Mouse (Mus musculus) c-Kit-negative CD71-positive TER-119-positive erythroid progenitor cells, embryonic 14.5 days (primary cell): ENCODE measurements around the gene Cdc20.

Experiments used
- DNase-seq: peaks from one replicate; pipeline ENCODE4 v3.0.0-alpha.2; 2013; ENCODE audit warnings: low read depth, low spot score

The Cdc20 gene

DNA sequence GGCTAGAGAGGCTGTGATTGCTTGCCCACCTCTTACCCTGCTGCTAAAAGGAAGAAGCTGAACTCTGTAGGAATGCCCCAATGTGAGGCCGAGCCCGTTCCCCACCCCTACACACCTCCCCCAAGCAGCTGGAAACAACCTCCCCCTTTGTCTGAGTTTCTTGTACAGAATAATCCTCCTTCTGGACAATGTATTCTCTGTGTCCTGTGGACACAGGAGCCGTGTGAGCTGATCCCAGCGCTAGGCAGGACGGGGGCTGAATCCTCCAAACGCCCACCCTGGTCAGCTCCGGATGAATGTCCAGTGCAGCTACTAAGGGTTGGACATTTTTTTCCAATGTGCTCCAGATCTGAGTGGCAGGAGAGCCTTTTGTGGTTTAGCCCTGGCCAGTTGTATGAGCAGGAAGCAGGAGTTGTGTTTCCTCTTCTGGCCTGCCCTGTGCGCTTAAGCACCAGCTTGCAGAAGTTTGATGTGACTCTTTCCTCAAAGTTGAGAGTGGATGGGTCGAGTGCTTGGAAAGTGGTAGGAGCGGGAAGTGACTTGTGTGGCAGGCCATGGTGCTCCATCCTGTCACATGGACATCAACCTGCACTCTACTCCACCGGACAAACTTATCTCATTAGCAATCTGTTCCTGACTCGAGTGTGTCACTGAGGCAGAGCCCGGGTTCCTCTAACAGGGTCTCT, 19.9 kb downstream of the Cdc20 start:
- no peak for DNase-seq

DNA sequence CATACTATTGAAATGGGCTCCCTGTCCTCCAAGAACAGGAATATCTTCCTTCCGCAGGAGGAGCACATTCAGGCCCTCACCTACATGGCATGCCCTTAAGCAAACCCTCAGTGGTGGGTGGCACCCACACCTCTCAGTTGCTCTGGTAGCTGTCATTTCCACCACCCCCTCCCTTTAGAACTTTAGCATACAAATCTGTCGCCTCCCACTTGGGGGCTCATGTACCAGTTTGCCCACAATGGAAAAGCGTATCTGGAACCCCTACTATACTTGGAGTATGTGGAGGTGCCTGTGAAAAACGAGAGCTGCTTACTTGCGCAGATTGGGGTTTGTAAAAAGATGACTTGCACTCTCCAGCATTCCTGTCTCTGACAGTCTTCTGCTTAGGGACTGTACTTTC, 20.8 kb downstream of the Cdc20 start:
- DNase-seq, result no peak

DNA sequence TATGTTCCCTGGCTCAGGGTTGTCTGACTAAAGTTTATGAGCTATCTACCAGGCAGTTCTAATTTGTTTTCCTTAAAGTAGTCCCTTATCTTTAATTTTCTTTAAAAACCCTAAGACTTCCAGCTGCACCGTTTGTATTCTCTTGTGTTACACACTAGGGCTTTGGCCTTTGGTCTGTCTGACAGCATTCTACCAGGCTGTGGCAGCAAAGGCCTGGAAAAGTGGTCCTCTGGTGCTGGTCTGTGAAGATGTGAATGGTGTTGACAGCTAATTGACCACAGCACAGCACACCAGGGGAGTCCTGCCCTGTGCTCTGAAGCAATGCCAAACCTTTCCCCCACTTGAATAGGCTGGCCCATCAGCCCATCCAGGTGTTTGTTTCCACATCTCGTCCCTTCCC, 21.4 kb downstream of the Cdc20 start:
- no peak for DNase-seq

DNA sequence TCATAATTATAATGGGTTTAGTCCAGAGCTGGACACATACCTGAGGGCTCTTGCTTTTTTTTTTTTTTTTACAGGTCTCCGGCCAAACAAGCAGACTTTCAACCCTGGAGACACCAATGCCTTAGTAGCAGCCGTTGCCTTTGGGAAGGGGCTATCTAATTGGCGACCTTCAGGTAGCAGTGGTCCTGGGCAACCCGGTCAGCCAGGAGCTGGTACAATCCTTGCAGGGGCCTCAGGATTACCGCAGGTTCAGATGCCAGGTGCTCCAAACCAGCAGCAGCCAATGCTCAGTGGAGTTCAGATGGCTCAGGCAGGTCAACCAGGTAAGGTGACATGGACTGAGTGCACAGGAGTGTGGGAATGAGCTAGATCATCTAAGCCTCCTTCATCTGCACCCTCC, 23.6 kb downstream of the Cdc20 start:
- DNase-seq, result no peak

DNA sequence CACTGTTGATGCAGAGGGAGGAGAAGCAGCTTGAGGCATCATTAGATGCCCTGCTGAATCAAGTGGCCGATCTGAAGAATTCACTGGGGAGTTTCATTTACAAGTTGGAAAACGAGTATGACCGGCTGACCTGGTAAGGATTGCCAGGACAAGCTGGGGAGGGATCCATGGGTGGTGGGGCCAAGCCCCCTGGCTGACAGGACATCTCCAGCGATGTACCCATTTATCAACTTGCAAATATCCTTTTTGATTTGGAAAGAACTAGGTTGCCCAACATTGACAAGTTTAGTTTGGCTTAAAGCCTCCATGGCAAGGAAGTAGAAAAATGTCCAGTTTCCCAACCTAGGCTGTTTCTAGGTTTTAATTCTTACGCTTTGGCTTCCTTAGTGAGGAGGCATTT, 26.3 kb downstream of the Cdc20 start:
- DNase-seq, result no peak

DNA sequence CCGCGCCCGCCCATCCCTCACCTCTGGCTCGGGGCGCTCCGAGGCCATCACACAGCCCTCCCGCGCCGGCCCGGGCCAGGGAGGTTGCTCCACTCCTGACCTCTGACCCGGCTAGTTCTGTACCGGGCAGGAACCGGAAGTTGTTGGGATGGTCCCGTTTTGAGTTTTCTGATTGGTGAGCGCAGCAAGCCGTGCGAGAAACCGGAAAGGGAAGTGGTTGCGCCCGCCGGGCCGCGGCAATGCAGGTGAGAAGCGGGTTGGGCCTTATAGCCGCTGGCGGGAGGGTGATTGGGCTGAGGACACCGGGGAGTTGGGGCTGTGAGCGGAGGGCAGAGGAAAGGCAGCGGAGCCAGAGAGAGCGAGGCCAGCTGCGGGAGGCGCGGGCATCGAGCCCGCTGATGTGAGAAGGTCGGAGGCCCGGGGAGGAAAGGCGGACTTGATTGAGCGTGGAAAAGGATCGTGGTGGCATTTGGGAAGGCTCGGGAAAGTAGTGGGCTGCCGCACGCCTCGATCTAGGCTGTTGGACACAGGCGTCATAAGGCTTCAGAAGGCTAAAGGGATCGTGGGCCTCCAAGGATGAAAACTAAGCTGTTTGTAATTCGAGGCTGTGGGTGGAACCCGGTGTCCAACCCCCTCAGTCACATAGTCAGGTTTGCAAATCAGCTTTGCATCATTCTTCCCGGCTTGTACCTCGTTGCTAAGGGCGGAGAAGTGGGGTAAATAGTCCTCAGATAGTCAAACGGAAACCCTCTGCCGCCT, 27.8 kb downstream of the Cdc20 start, which contains the start of the genes Szt2 and Med8:
Szt2 (minus strand) TSS at position 132 of the 759 bp plus-strand sequence.
Med8 (plus strand) TSS at position 196 of the 759 bp plus-strand sequence.
- peak; percentile 89 for DNase-seq

DNA sequence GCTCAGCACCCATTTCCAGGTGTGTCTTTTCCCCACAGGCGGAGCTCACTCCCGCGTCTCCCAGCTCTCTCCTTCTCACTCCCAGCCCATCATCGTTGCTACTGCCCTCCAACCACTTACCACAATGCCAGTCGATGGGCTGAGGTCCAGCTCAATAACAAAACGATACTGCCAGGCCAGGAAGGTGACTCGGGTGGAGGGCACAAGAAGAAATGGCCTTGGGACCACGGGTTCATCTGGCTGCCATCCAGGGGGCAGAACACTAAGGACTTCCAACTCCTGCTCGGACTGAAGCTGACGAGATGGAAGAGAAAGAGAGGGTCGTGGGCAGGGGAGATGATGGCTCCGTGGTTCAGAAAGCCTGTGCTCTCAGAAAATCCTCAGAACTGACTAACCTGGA, 34.5 kb downstream of the Cdc20 start:
- no peak for DNase-seq

DNA sequence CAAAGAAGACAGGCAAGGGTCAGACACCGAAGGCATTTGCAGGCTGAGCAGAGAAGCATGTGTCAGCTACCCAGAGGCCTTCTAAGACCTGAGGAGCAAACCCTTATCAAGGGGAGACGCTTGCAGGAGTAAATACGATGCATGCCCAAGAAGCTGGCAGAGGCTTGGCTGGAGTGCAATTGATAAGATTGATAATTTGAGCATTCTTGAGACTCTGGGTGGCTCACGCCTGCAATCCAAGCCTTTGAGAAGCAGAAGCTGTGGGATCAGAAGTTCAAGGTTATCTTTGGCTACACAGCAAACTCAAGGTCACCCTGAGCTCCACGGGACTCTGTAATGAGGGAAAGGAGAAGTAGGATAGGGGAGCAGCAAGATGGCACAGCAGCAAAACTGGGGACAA, 35.2 kb downstream of the Cdc20 start:
- DNase-seq, result no peak

DNA sequence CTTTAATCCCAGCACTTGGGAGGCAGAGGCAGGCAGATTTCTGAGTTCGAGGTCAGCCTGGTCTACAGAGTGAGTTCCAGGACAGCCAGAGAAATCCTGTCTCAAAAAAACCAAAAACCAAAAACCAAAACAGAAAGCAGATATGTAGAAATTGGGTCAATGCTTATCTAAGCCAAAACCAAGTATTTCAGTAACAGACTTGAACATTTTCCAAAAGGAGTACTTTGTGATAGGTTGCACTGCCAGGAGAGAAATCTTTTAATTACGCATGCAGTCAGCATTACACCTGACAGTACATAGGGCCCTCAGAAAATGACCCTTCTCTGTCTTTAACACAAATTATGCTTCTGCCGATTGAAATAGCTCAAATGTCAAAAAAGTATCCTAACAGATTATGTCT, 35.7 kb downstream of the Cdc20 start:
- DNase-seq, result no peak

DNA sequence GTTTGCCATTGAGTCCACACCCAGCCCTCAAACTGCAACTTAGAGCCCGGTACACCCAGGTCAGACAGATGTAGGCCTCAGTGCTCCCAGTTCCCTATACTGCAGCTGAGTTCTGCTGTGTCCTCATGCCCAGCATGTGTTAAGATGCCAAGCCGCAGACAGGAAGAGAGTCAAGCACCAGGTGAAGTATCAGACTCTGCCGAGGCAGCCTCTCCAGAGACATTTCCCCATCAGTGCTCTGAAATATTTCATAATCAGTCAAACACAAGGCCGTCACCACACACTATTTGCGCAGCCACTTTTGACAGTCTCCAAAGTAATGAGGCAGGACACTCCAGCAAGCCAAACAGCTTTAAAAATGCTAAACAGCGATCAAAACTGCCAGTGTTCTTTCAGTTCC, 38.8 kb downstream of the Cdc20 start:
- DNase-seq, result no peak

DNA sequence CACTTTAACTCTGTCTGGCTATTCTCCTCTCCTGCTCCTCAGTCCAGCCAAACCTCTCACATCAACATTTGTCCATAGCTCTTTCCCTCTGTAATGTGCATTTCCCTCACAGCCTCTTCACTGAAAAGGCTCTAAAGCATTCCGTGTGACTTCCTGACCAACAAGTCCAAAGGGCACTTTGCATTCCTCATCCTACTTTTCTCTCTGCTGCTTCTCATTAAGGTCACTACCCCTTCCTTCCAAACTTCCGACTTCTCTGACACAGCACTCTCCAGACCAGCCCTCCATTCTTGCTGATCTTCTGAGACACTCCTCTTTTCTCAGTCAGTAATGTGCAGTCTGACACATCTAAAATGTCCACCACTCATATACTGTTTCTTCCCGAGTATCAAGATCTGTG, 40.7 kb downstream of the Cdc20 start:
- no peak for DNase-seq

DNA sequence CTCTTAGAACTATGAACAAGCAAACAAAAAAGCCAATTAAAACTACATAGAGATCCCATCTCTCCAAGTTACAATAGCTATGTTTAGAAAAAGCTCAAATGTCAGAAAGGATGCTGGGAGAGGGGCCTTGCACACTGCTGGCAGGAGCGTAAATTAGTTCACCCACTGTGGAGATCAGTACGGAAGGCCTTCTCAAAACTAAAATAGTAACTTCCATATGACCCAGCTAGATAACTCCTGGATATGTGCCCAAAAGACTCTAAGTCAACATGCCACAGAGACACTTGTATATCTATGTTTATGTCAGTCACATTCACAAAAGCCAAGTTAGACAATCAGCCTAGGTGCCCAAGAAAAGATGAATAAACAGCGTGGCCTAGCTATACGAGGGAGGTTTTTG, 41.9 kb downstream of the Cdc20 start:
- no peak for DNase-seq

DNA sequence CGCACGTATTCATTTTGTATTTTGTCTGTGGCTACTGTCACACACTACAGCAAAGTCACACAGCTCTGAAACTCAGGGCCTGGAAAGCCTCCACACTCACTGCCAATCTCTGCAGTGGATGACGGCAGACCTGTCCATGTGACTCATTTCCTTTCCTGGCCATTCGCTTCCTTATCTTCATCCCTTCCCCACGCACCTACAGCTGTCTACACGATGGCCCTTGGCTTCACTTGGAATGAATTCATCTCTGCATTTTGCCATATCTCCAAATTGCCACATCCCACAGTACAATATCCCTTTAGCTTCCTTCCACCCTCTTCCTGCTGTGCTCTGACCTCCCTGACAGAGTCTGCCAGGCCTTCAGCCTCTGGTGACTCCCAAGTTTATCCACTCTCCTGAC, 42.6 kb downstream of the Cdc20 start:
- DNase-seq, result no peak

DNA sequence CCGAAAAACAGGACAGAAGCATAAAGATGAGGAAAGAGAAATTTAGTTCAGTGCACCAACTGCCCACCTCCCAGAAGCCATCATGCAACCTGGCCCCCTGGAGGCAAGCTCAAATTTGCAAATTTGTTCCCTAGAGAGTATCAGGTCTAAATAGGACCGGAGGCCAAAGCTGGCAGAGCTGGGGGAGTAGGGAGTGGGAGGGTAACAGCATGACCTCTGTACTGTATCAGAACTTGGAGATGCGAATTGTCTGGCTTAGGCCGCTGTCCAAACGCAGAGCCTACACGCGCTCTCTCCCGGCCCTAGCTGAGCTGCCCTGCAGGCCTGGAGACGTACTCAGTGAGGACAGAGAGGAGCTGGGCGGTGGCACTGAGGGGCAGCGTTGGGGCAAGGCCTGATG, 47.0 kb downstream of the Cdc20 start:
- DNase-seq, result no peak

DNA sequence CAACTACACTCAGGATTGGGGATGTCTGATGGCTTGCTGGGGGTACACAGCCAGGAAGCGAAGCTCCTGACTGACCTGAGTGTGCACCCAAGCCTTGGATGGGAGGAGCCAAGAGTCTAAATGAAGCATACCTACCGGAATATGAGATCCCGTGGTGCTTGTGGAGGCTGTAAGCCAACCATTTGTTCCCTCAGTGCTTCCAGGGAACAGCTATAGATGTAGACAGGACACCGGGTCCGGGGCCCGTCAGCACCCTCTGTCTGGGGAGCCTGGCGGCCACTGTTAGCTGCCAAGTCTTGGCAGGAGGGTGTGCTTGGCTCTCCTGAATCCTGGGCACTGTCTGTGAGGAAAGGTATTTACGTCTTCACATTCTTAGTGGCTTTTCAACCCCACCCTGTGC, 49.8 kb downstream of the Cdc20 start:
- no peak for DNase-seq

DNA sequence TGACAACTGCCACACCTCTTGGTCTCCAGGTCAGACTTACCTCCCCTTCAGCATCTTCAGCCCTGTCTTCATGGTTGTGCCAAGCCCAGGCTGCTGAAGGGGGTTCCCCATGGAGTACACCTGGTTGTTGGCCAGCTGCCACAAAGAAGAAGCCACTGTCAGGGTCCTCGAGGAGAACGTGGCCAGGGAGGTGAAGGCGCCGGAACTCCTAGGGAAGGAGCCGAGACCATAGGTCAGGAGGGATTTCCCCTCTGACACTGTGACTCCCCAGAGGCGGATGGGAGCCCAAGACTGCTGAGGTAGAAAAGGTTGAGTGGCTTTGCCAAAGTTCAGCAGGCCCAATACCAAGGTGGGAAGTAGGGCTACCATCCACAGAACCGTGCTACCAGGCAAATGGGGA, 53.9 kb downstream of the Cdc20 start:
- no peak for DNase-seq
